Mouse (Mus musculus) limb, embryonic 13.5 days (tissue): Measurements from ENCODE around the gene Phactr2. TPM values are rescaled to one million over a fixed set of nuclear protein-coding genes. Genes with fewer than 3 reads are reported as not detected.

Experiments used
- ATAC-seq: fragments of 200-750 bp; cut with Nextera tagmentation; 2 replicates; pipeline ENCODE4 v1.8.0; 2017; ENCODE audit warnings: low read depth, moderate number of reproducible peaks, moderate TSS enrichment; ENCODE audit not compliant: low FRiP score
- H3K27ac ChIP-seq: fragments of 300-500 bp; sonication (generic); 2 replicates; pipeline ENCODE4 v1.5.1; 2015; ENCODE audit warnings: inconsistent platforms, mild to moderate bottlenecking, moderate library complexity
- H3K27me3 ChIP-seq: fragments of 300-500 bp; sonication (generic); 2 replicates; pipeline ENCODE4 v1.6.1; 2015; ENCODE audit warnings: mild to moderate bottlenecking, inconsistent platforms
- H3K36me3 ChIP-seq: fragments of 300-500 bp; sonication (generic); 2 replicates; pipeline ENCODE4 v1.6.1; 2015; ENCODE audit warnings: inconsistent platforms, mild to moderate bottlenecking, moderate library complexity
- H3K4me1 ChIP-seq: fragments of 300-500 bp; sonication (generic); 2 replicates; pipeline ENCODE4 v1.6.1; 2015; ENCODE audit warnings: inconsistent platforms
- H3K4me2 ChIP-seq: fragments of 300-500 bp; sonication (generic); replicated peaks from 2 replicates; pipeline ENCODE4 v1.6.1; 2015; ENCODE audit warnings: inconsistent platforms, mild to moderate bottlenecking, moderate library complexity
- H3K4me3 ChIP-seq: fragments of 300-500 bp; sonication (generic); 2 replicates; pipeline ENCODE4 v1.5.1; 2015; ENCODE audit warnings: moderate library complexity, mild to moderate bottlenecking, inconsistent platforms
- H3K9ac ChIP-seq: fragments of 300-500 bp; sonication (generic); 2 replicates; pipeline ENCODE4 v1.6.1; 2015; ENCODE audit warnings: mild to moderate bottlenecking, inconsistent platforms
- H3K9me3 ChIP-seq: fragments of 300-500 bp; sonication (generic); 2 replicates; pipeline ENCODE4 v1.6.1; 2016; ENCODE audit warnings: inconsistent platforms
- WGBS: fragments of 180-500 bp; shearing (Covaris S2); methylation state at CpG from one replicate; pipeline ENCODE4 v1.1.7; 2015; 5-methylcytosine and 5-hydroxymethylcytosine counted together
- polyA plus RNA-seq: library from polyadenylated mRNA; unstranded; fragments of >200 nt; fragmentation: Nextera tagmentation; extraction: Ambion mirVana; gene quantifications from 2 replicates; pipeline ENCODE4 v1.2.1, GENCODE M21; 2015

The Phactr2 gene
- polyA plus RNA-seq, 1 experiment from 2014 or later, result 26.8 TPM

DNA sequence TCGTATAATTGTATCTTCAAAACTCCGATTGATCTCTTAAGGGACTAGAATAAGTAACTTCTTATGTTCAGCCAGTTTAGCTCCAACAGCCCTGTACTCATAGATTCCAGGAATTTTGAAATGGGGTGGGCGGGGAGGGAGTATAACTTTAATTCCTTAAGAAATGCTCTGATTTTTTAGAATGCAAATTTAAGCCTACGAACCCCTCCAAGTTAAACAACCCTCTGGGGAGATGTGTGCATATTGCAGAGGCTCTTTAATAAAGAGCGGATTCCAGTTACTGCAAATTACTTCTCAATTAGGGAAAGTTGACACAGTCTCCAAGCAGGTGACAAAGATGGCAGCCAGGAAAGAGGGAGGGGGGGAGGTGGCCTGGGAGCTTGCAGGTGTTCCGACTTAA lies 138.4 kb downstream of the Phactr2 start:
- peak; percentile 74 for ATAC-seq
- no peak overlapping the region for H3K27ac ChIP-seq

DNA sequence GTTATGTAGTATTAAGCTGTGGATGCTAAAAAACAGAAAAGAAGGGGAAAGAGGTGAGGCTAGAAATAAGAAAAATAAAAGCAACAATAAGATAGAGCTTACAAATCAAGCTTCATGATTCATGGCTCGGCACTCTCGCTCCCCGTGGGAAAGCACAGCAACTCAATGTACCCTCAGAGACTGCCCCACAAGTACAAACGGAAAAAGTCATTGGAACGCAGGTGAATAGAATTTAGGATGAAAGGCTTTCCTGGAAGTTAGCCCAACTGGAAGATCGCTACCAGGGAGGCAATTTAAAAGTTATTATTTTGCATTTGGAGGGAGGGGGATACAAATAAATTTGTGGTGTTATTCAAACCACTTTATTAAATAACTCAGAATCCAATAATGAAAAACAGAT lies 138.9 kb downstream of the Phactr2 start:
- Histone ChIP-seq H3K4me1 (peaks cover 3% of the 10 kb centered on the region), H3K36me3 (no peaks in the 10 kb centered on the region), H3K27me3 (no peaks in the 10 kb centered on the region), H3K9me3 (no peaks in the 10 kb centered on the region), H3K9ac (no peak overlapping the region), H3K4me3 (no peak overlapping the region), H3K4me2 (no peak overlapping the region), H3K27ac (no peak overlapping the region)
- WGBS, result 30% methylated on average over 6 of the region's 6 CpGs
- peak; percentile 66; the same call in 1 of the 2 replicates for ATAC-seq

More for the DNA sequence above, 138.4 kb downstream of the Phactr2 start:
- Histone ChIP-seq H3K4me2 (no peak overlapping the region), H3K4me3 (no peak overlapping the region), H3K9ac (no peak overlapping the region), H3K27me3 (no peaks in the 10 kb centered on the region), H3K9me3 (no peaks in the 10 kb centered on the region), H3K4me1 (peaks cover 3% of the 10 kb centered on the region), H3K36me3 (no peaks in the 10 kb centered on the region)
- 39% methylated on average over 6 of the region's 6 CpGs for WGBS

DNA sequence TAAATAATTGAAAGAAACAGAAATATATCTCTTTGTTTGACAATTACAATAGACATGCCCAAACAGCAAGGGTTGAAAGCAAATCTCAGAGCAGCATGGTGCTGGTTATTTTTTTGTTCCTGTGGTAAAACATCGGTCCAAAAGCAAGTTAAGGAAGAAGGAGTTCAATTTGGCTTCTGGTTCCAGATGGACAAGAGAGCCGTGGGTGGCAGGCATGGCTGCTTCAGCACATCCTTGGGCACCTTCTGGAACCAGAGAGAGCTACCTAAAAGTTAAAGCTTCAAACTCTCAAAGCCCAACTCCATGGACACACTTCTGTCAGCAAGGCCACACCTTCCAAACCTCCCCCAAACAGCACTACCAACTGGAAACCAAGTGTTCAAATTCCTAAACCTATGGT lies 140.4 kb downstream of the Phactr2 start:
- H3K9ac ChIP-seq, result no peak overlapping the region
- H3K4me3 ChIP-seq, result no peak overlapping the region
- H3K36me3 ChIP-seq, result no peaks in the 10 kb centered on the region
- peaks cover 6% of the 10 kb centered on the region for H3K4me1 ChIP-seq
- H3K9me3 ChIP-seq, result no peaks in the 10 kb centered on the region
- WGBS, result 85% methylated on average over 2 of the region's 2 CpGs
- no peaks in the 10 kb centered on the region for H3K27me3 ChIP-seq
- no peak overlapping the region for H3K4me2 ChIP-seq
- no peak overlapping the region for H3K27ac ChIP-seq
- ATAC-seq, result no peak

DNA sequence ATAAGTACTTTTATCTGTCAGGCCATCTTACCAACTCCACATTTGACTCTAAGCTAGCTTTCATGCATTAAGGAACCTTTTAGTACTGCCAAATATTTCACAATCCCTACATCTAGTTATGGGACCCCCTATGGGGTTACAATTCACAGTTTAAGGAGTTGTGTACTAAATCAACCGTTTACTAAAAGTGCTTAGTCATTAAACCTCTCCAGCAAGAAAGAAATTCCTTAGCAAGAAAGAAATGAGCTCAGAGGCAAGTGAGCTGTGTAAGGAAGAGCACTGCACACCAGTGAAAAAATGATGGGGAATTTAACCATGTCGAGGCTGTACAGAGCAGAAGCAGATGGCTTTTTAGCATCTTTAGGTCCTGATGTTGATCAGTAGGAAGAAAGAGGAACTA lies 141.2 kb downstream of the Phactr2 start:
- no peak for ATAC-seq

DNA sequence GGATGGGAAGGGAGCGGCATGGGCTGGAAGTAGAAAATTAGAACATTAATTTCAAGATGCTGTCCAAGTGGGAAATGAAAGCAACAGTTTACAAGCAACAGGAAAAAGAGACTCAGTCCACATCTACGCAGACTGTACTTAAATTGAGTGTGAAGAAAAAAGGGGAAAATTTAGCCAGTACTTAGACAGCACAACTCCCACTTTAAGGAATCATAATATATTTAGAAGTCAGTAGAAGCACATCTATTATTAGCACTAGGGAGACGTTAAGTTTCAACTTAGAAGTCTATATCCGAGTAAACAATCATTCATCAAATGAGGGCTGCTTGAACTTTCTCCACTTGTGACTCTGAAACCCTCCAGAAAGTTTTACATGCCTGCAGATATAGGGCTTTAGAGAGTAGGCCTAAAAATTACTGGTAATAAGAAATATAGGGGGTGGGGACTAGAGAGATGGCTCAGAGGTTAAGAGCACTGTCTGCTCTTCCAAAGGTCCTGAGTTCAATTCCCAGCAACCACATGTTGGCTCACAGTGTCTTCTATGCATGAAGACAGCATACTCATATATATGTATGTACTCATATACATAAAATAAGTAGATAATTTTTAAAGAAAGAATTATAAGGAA lies 142.7 kb downstream of the Phactr2 start:
- WGBS, result 74% methylated on average over 4 of the region's 4 CpGs
- Histone ChIP-seq H3K4me2 (no peak overlapping the region), H3K27ac (no peak overlapping the region), H3K4me3 (no peak overlapping the region), H3K27me3 (no peaks in the 10 kb centered on the region), H3K36me3 (no peaks in the 10 kb centered on the region), H3K9ac (no peak overlapping the region), H3K4me1 (peaks cover 22% of the 10 kb centered on the region), H3K9me3 (no peaks in the 10 kb centered on the region)
- no peak for ATAC-seq

More for the DNA sequence above, 141.2 kb downstream of the Phactr2 start:
- Histone ChIP-seq H3K36me3 (no peaks in the 10 kb centered on the region), H3K27me3 (no peaks in the 10 kb centered on the region), H3K27ac (no peak overlapping the region), H3K9me3 (no peaks in the 10 kb centered on the region), H3K9ac (no peak overlapping the region), H3K4me2 (no peak overlapping the region), H3K4me3 (no peak overlapping the region), H3K4me1 (peaks cover 14% of the 10 kb centered on the region)
- WGBS, result 27% methylated on average over 2 of the region's 2 CpGs

DNA sequence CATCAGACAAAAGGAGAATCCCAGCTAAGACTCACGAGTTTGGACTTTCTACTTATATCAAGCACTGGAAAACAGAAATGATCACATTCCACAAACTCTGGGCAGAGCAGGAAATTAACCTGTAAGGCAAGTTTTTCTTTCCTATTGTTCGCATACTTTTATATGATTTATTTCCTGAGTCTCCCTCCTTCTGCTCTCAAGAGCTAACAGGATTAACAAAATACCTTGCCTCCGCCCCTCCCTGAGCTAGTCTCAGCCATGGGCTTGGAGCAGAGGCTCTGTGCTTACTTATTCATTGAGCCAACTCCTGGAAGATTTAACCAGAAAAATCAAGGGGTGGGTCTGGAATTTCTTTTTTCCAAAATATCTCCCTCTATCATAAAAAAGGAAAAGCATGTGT lies 145.6 kb downstream of the Phactr2 start:
- no peaks in the 10 kb centered on the region for H3K36me3 ChIP-seq
- H3K9me3 ChIP-seq, result no peaks in the 10 kb centered on the region
- no peak overlapping the region for H3K4me3 ChIP-seq
- no peak overlapping the region for H3K9ac ChIP-seq
- WGBS, result 48% methylated on average over 3 of the region's 3 CpGs
- 0 out of 2 replicates have a peak overlapping the region, but pooled peaks have one; percentile 55 for H3K27ac ChIP-seq
- no peak for ATAC-seq
- no peak overlapping the region for H3K4me2 ChIP-seq
- H3K4me1 ChIP-seq, result peaks cover 31% of the 10 kb centered on the region
- no peaks in the 10 kb centered on the region for H3K27me3 ChIP-seq

DNA sequence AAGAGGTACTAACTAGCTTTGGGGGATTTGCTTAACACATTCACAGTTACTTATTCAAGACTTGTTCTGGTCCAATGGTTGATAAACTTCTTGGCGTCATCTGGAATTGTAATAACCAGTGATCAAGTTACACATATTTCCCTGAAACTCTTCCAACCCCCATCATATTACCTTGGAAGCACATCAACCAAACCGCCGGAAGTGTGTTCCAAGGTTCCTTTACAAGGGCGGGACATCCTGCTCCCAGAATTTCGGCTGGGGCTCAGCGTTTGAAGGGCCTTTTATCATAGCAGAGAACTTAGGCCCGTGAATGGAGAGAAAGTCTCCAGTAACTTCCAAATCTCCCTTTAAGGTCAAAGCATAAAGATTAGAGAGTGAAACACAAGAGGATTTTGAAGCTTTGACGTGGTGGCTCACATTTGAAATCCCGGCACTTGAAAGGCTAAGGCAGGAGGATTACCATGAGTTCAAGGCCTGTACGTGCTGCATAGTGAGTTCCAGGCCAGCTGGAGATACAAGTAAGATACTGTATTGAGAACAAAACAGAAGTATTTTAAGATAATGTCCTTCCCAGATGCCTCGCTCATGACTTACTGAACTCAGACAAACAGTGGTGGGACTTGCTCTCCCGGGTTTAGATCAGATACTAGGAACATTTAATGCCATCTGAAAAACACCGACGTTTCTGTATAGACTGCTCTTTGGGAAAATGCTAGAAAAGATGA lies 147.9 kb downstream of the Phactr2 start:
- no peaks in the 10 kb centered on the region for H3K27me3 ChIP-seq
- no peaks in the 10 kb centered on the region for H3K9me3 ChIP-seq
- H3K4me3 ChIP-seq, result no peak overlapping the region
- ATAC-seq, result no peak
- peaks cover 46% of the 10 kb centered on the region for H3K4me1 ChIP-seq
- WGBS, result 64% methylated on average over 14 of the region's 14 CpGs
- peak overlapping the region; percentile 48; the same call in 1 of the 2 replicates for H3K27ac ChIP-seq
- no peaks in the 10 kb centered on the region for H3K36me3 ChIP-seq
- no peak overlapping the region for H3K9ac ChIP-seq
- H3K4me2 ChIP-seq, result no peak overlapping the region

DNA sequence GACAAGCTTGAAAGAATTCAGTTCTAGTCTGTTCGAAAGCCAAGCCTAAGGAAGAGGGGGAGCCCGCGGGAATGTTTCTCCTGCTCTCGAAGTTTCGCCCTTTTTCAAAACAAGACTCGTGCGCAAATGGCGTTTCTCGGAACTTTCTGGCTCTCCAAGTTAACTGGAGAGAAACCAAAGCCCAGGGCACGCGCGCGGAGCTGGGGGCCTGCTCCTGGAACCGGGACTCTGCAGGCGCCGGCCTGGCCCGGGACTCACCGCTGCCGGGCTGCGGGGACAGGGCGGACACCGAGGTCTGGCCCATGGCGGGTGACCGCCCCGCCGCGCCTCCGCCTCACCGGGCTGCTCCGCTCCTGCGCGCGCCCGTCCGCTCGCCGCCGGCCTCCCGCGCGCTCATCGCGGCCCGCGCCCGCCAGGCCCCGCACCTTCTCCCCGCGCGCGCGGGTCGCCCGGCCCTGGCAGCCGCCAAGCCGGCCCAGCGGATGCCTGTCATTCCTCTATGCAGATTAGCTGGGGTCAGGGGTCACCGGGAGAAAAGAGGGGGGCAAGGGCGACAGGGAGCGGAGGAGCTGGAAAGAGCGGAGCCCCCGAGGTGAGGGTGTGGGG lies 150.3 kb downstream of the Phactr2 start:
- Histone ChIP-seq H3K9ac (peak overlapping the region; percentile 94), H3K9me3 (no peaks in the 10 kb centered on the region), H3K27me3 (no peaks in the 10 kb centered on the region), H3K4me3 (peak overlapping the region; percentile 65), H3K4me1 (peaks cover 44% of the 10 kb centered on the region), H3K27ac (peak overlapping the region; percentile 98), H3K4me2 (peak overlapping the region; percentile 76), H3K36me3 (no peaks in the 10 kb centered on the region)
- under 1% methylated on average over 38 of the region's 62 CpGs for WGBS
- ATAC-seq, result peak; percentile 68

DNA sequence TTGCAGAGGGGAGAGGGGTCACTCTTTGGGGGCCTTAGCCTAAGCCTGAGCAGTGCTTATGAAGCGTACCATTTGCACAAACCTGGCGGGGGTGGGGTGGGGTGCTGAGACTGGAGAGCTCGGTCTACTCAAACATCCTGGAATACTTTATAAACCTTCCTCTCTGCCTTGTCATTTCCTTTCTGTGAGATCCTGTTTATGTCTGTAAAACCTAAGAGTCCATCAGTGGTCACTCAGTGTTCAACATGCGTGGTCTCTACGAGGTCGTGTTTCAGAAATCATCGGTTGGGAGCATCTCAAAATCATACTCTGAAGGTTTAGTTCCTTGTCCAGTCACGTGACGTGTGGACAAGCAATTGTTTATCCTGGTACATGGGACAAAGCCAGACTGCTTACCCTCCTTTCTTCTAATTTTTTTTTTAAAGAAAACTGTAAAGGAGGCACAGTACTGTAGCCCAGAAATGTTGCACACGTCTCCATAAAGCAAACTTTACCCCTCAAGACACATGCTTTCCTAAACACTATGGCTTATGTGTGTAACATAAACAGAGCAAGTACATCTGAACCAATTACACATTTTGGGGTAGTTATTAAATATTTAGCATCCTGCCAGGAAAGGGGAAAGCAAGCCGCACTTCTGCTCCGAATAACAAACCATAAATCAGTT lies 150.9 kb downstream of the Phactr2 start:
- H3K4me1 ChIP-seq, result peaks cover 38% of the 10 kb centered on the region
- no peaks in the 10 kb centered on the region for H3K9me3 ChIP-seq
- peak; percentile 73 for ATAC-seq
- no peaks in the 10 kb centered on the region for H3K27me3 ChIP-seq
- H3K4me2 ChIP-seq, result peak overlapping the region; percentile 76
- no peaks in the 10 kb centered on the region for H3K36me3 ChIP-seq
- peak overlapping the region; percentile 65 for H3K4me3 ChIP-seq
- WGBS, result 14% methylated on average over 12 of the region's 12 CpGs
- H3K9ac ChIP-seq, result peak overlapping the region; percentile 94
- H3K27ac ChIP-seq, result peak overlapping the region; percentile 98

DNA sequence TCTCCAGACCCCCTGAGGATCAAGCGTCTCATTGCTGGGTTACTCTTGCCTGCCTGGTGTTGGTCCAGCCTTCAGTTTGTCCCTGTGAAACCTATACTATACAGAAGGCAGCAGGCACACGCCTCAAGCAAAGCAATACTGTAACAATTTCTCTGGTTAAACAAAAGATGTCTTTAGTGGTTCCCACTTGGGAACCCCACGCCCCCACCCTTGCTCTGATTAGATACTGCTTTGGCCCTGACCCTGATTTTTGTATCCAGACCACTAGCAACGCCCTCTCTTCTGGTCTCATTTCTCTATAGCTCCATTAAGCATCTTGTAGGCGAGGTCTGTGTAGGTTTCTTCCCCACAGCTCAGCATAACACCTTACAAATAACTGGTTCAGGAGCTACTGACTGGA lies 159.2 kb downstream of the Phactr2 start:
- Histone ChIP-seq H3K4me3 (no peak overlapping the region), H3K4me2 (no peak overlapping the region), H3K9me3 (no peaks in the 10 kb centered on the region), H3K9ac (no peak overlapping the region), H3K27me3 (no peaks in the 10 kb centered on the region), H3K27ac (peak overlapping the region; percentile 39; the same call in 1 of the 2 replicates), H3K36me3 (no peaks in the 10 kb centered on the region), H3K4me1 (peaks cover 11% of the 10 kb centered on the region; the same call in 1 of the 2 replicates)
- ATAC-seq, result no peak
- WGBS, result 81% methylated on average over 5 of the region's 5 CpGs

DNA sequence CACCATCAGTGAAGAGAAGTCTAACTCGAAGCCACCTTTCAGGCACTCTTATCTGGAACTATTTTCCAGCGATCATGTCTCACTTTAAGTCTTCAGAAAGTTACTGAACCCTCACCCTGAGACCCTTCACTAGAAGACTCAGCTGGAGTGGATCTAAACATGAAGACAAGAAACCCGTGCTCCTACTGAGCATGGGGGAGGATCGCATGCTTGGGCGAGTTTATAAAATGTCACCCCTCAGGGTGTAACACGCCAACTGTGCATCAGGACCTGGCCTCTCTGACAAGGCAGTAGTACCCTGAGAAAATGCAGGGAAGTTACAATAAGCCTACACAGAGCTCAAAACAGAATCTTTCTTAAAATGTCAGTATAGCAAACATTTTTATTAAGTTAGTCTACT lies 161.6 kb downstream of the Phactr2 start:
- Histone ChIP-seq H3K36me3 (no peaks in the 10 kb centered on the region), H3K4me3 (no peak overlapping the region), H3K27ac (no peak overlapping the region), H3K9ac (no peak overlapping the region), H3K27me3 (no peaks in the 10 kb centered on the region), H3K9me3 (no peaks in the 10 kb centered on the region), H3K4me2 (no peak overlapping the region), H3K4me1 (peaks cover 11% of the 10 kb centered on the region; the same call in 1 of the 2 replicates)
- 79% methylated on average over 6 of the region's 6 CpGs for WGBS
- no peak for ATAC-seq

DNA sequence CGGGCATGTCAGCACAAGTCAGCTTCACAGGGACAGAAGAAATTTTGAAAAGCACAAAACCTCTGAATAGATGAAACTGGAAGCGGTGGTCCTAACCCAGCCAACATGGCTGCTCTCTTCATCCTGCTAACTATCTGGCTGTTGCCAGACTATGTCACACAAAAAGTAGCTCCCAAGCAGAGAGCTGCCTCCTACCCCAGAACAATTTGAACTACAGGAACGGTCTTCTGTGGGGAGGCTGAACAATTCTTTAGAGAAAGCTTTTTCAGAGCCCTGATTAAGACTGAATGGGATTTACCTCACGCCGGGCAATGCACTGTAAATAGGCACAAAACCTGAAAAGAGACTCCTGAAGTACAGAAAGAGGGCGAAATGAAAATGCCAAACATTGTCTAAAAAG lies 162.6 kb downstream of the Phactr2 start:
- Histone ChIP-seq H3K4me3 (no peak overlapping the region), H3K9me3 (no peaks in the 10 kb centered on the region), H3K27ac (peak overlapping the region; percentile 52; the same call in 1 of the 2 replicates), H3K4me1 (peaks cover 11% of the 10 kb centered on the region; the same call in 1 of the 2 replicates), H3K27me3 (no peaks in the 10 kb centered on the region), H3K9ac (no peak overlapping the region), H3K4me2 (no peak overlapping the region), H3K36me3 (no peaks in the 10 kb centered on the region)
- 77% methylated on average over 6 of the region's 6 CpGs for WGBS
- ATAC-seq, result no peak
